Mouse (Mus musculus): ENCODE data around the gene Cyct.

DNA sequence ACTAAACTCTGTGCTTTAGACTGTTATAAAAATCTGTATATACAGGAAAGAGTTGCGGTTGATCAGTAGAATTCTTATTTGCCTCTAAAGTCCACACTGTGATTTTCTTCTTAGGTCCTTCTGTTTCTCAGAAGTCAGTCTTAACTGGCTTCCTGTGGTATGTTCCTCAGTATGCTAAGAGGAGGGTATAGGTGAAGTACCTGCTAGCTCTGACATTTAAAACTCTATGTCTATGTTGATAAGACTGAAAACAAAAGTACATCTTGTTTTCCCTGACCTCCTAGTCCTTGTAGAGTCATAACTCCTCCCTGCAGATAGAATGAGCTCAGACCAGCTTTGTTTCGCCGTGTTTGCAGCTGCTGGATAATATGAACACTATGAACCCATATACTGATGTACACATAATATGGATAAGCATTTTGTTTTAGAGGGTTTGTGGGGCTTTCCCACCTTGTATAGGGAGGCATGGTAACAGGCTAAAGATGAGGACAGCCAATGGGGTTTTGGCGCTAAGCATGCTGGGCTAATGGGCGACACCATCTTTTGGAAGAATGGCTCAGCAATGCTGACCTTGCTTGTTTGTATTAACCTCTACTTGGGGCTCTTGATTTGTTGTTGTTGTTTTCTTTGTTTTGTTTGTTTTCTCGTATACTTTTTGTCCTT lies 14.4 kb upstream of the Cyct start:
- TF ChIP-seq CTCF (IDR thresholded peaks at IDR 0.05; ENCODE audit: low read depth, low read length) = no peak
- TF ChIP-seq EP300 (IDR thresholded peaks at IDR 0.05; ENCODE audit: insufficient read depth, low read depth, low read length) = no peak
